Mouse (Mus musculus) cortical plate, adult 2 months (tissue): Measurements from ENCODE around the gene Dpy30. TPM values are rescaled to one million over a fixed set of nuclear protein-coding genes. Genes with fewer than 3 reads are reported as not detected.

Source experiments
- H3K27ac ChIP-seq: fragments of 200-500 bp; 2 replicates; pipeline ENCODE4 v1.5.1; 2012; ENCODE audit warnings: low read length, control low read depth, inconsistent platforms; ENCODE audit not compliant: insufficient read depth
- H3K4me1 ChIP-seq: fragments of 200-500 bp; 2 replicates; pipeline ENCODE4 v1.6.1; 2011; ENCODE audit warnings: low read length; ENCODE audit not compliant: control insufficient read depth, insufficient read depth
- H3K4me3 ChIP-seq: fragments of 200-500 bp; 2 replicates; pipeline ENCODE4 v1.5.1; 2011; ENCODE audit warnings: mild to moderate bottlenecking, low read length, control low read depth; ENCODE audit not compliant: insufficient read depth
- CTCF ChIP-seq: fragments of 200-500 bp; IDR thresholded peaks from 2 replicates; pipeline ENCODE4 v1.5.1; 2011; ENCODE audit warnings: mild to moderate bottlenecking, control low read depth, low read length; ENCODE audit not compliant: insufficient read depth; ENCODE audit errors: extremely low read depth
- POLR2A ChIP-seq: fragments of 200-500 bp; IDR thresholded peaks from 2 replicates; pipeline ENCODE4 v1.6.1; 2011; ENCODE audit warnings: mild to moderate bottlenecking, low read length, control low read depth; ENCODE audit not compliant: insufficient read depth; ENCODE audit errors: extremely low read depth
- polyA plus RNA-seq: library from polyadenylated mRNA; depleted of rRNA; stranded (reverse); fragments of >200 nt; gene quantifications from 2 replicates; pipeline ENCODE4 v1.2.3, GENCODE M21; 2012; rRNA removed

Gene Dpy30
- polyA plus RNA-seq, 1 experiment = 69.4 TPM

- H3K4me1 ChIP-seq = peaks cover 9% of the 10 kb centered on the region; the same call in 1 of the 2 replicates
- no peak overlapping the region for H3K4me3 ChIP-seq
- H3K27ac ChIP-seq = no peak overlapping the region; the same call in 1 of the 2 replicates
- TF ChIP-seq POLR2A = no peak
- no peak for TF ChIP-seq CTCF
Measured at GRCm38 (mm10) chr17:74264333-74265155, 59.2 kb downstream of the Dpy30 start.

GRCm38 (mm10) chr17:74262415-74262814 is 61.3 kb downstream of the Dpy30 start:
- no peak overlapping the region for H3K4me3 ChIP-seq
- TF ChIP-seq POLR2A (no peak), CTCF (no peak)

More at GRCm38 (mm10) chr17:74262415-74262814, 61.3 kb downstream of the Dpy30 start:
- no peak overlapping the region for H3K27ac ChIP-seq
- peaks cover 9% of the 10 kb centered on the region; the same call in 1 of the 2 replicates for H3K4me1 ChIP-seq

Other genes starting within 250 kb of the Dpy30 start
- 46.5 and 47.7 TPM in 2 replicates for gene Memo1, start 28.4 kb downstream of the Dpy30 start, polyA plus RNA-seq
- 25.2 and 26.4 TPM in 2 replicates for gene Spast, start 15.0 kb upstream of the Dpy30 start, polyA plus RNA-seq
- gene Slc30a6, start 71.7 kb upstream of the Dpy30 start, polyA plus RNA-seq = 23.6 and 25.1 TPM in 2 replicates
- 0.23 and 0.25 TPM in 2 replicates for gene Nlrc4, start 135.2 kb upstream of the Dpy30 start, polyA plus RNA-seq
- gene Yipf4, start 165.5 kb upstream of the Dpy30 start, polyA plus RNA-seq = 38.8 and 46.7 TPM in 2 replicates
- 96.1 and 98.6 TPM in 2 replicates for gene Birc6, start 204.4 kb upstream of the Dpy30 start, polyA plus RNA-seq